Mouse (Mus musculus) CH12.LX (cell line): Measurements from ENCODE around the gene Tbc1d10a. TPM values are rescaled to one million over a fixed set of nuclear protein-coding genes. Genes with fewer than 3 reads are reported as not detected.
A peak's percentile ranks its signal among the peaks of the same experiment; 100 is the strongest.

Experiments
- DNase-seq: peaks from one replicate; pipeline ENCODE4 v3.0.0-alpha.2; 2013; ENCODE audit errors: extremely low read depth
- H3K27ac ChIP-seq: 2 replicates; pipeline ENCODE4 v1.5.1; 2012; ENCODE audit warnings: low read depth, mild to moderate bottlenecking, control low read depth, moderate library complexity; ENCODE audit not compliant: insufficient read depth
- H3K27me3 ChIP-seq: replicated peaks from 2 replicates; pipeline ENCODE3; 2012; ENCODE audit warnings: inconsistent platforms
- H3K36me3 ChIP-seq, 2 experiments: replicated peaks in 1 of 2; 2 replicates each; pipeline versions ENCODE3 to v1.6.1; 2012; ENCODE audit warnings: inconsistent platforms in 1 of 2, low read length in 1 of 2, mild to moderate bottlenecking in 1 of 2, mixed read lengths in 1 of 2, moderate library complexity in 1 of 2; ENCODE audit not compliant: control insufficient read depth in 1 of 2, insufficient read depth in 1 of 2
- H3K4me1 ChIP-seq, 2 experiments: 2 replicates each; pipeline ENCODE4 v1.6.1; 2012; ENCODE audit warnings: inconsistent platforms in 1 of 2, moderate library complexity in 1 of 2; ENCODE audit not compliant: insufficient read depth in 2 of 2, control insufficient read depth in 1 of 2
- H3K4me2 ChIP-seq: 2 replicates; pipeline ENCODE4 v1.6.1; 2012; ENCODE audit warnings: low read depth, mild to moderate bottlenecking, control low read depth; ENCODE audit not compliant: poor library complexity, insufficient read depth, severe bottlenecking
- H3K4me3 ChIP-seq, 3 experiments: fragments of 150-350 bp in 1 of 3; sonication (generic) in 1 of 3; replicated peaks in 1 of 3; 2 replicates each; pipeline versions ENCODE3 to v1.5.1; 2011 to 2012; ENCODE audit warnings: low read depth in 2 of 3, low read length in 2 of 3, mild to moderate bottlenecking in 2 of 3, moderate library complexity in 2 of 3, control low read depth in 1 of 3, improper control_type of control experiment in 1 of 3, inconsistent platforms in 1 of 3, mixed read lengths in 1 of 3; ENCODE audit not compliant: poor library complexity in 1 of 3
- H3K79me2 ChIP-seq: replicated peaks from 2 replicates; pipeline ENCODE4 v1.6.1; 2012; ENCODE audit warnings: mild to moderate bottlenecking, moderate library complexity; ENCODE audit not compliant: control insufficient read depth, poor library complexity, insufficient read depth, severe bottlenecking; ENCODE audit errors: extremely low read depth
- H3K9ac ChIP-seq: 2 replicates; pipeline ENCODE4 v1.6.1; 2012; ENCODE audit warnings: low read depth, mild to moderate bottlenecking, control low read depth, moderate library complexity; ENCODE audit not compliant: insufficient read depth
- H3K9me3 ChIP-seq: replicated peaks from 2 replicates; pipeline ENCODE3; 2012; ENCODE audit warnings: low read length, inconsistent platforms, mixed read lengths
- BHLHE40 ChIP-seq: IDR thresholded peaks from 2 replicates; pipeline ENCODE4 v1.6.1; 2011; ENCODE audit warnings: mild to moderate bottlenecking, low read depth, low read length, improper control_type of control experiment
- CHD2 ChIP-seq: IDR thresholded peaks from 2 replicates; pipeline ENCODE4 v1.6.1; 2011; ENCODE audit warnings: low read length, improper control_type of control experiment
- ELF1 ChIP-seq: IDR thresholded peaks from 2 replicates; pipeline ENCODE4 v1.6.1; 2014; ENCODE audit warnings: low read depth, mild to moderate bottlenecking, inconsistent platforms, low read length, improper control_type of control experiment
- EP300 ChIP-seq: IDR thresholded peaks from 2 replicates; pipeline ENCODE4 v1.6.1; 2011; ENCODE audit warnings: low read length, improper control_type of control experiment
- ETS1 ChIP-seq: conservative IDR thresholded peaks from 2 replicates; pipeline ENCODE4 v1.6.1; 2012; ENCODE audit warnings: low read depth, mild to moderate bottlenecking, inconsistent platforms, low read length, improper control_type of control experiment, moderate library complexity
- GABPA ChIP-seq: IDR thresholded peaks from 2 replicates; pipeline ENCODE4 v1.6.1; 2012; ENCODE audit warnings: low read depth, low read length, improper control_type of control experiment, inconsistent platforms; ENCODE audit not compliant: insufficient replicate concordance
- JUN ChIP-seq: IDR thresholded peaks from 2 replicates; pipeline ENCODE4 v1.6.1; 2011; ENCODE audit warnings: low read depth, mild to moderate bottlenecking, low read length, improper control_type of control experiment, moderate library complexity; ENCODE audit not compliant: insufficient read depth
- KAT2A ChIP-seq: IDR thresholded peaks from 2 replicates; pipeline ENCODE4 v1.6.1; 2012; ENCODE audit warnings: low read length, improper control_type of control experiment, inconsistent platforms; ENCODE audit not compliant: insufficient replicate concordance
- MAZ ChIP-seq: IDR thresholded peaks from 2 replicates; pipeline ENCODE4 v1.6.1; 2012; ENCODE audit warnings: low read depth, mild to moderate bottlenecking, inconsistent platforms, low read length, improper control_type of control experiment, moderate library complexity
- MXI1 ChIP-seq: IDR thresholded peaks from 2 replicates; pipeline ENCODE4 v1.6.1; 2011; ENCODE audit warnings: mild to moderate bottlenecking, low read depth, low read length, improper control_type of control experiment
- MYC ChIP-seq: IDR thresholded peaks from 2 replicates; pipeline ENCODE4 v1.6.1; 2011; ENCODE audit warnings: low read depth, mild to moderate bottlenecking, improper control_type of control experiment, low read length
- NELFE ChIP-seq: IDR thresholded peaks from 2 replicates; pipeline ENCODE4 v1.6.1; 2011; ENCODE audit warnings: low read depth, low read length, improper control_type of control experiment
- POLR2AphosphoS2 ChIP-seq: IDR thresholded peaks from 2 replicates; pipeline ENCODE4 v1.6.1; 2011; ENCODE audit warnings: low read depth, low read length, improper control_type of control experiment
- RCOR1 ChIP-seq: conservative IDR thresholded peaks from 2 replicates; pipeline ENCODE4 v1.6.1; 2012; ENCODE audit warnings: low read depth, mild to moderate bottlenecking, inconsistent platforms, low read length, improper control_type of control experiment
- SMC3 ChIP-seq: IDR thresholded peaks from 2 replicates; pipeline ENCODE4 v1.6.1; 2011; ENCODE audit warnings: low read depth, low read length, improper control_type of control experiment
- TCF12 ChIP-seq: IDR thresholded peaks from 2 replicates; pipeline ENCODE4 v1.6.1; 2014; ENCODE audit warnings: low read depth, mild to moderate bottlenecking, inconsistent platforms, low read length, improper control_type of control experiment
- UBTF ChIP-seq: IDR thresholded peaks from 2 replicates; pipeline ENCODE4 v1.6.1; 2012; ENCODE audit warnings: low read depth, mild to moderate bottlenecking, inconsistent platforms, low read length, improper control_type of control experiment, moderate library complexity
- ZNF384 ChIP-seq: IDR thresholded peaks from 2 replicates; pipeline ENCODE4 v1.6.1; 2012; ENCODE audit warnings: low read depth, low read length, improper control_type of control experiment, inconsistent platforms
- dilution Hi-C: fragments of 300-500 bp; cut with MboI; formaldehyde crosslinking; loops from 2 replicates; pipeline ENCODE4 v1.14.3; 2020; ENCODE audit warnings: low sequenced_read_pairs; ENCODE audit not compliant: extremely low pct_unique_long_range_greater_than_20kb, extremely low pct_ligation_motif_present
- in situ Hi-C: fragments of 300-500 bp; cut with MboI; formaldehyde crosslinking; loops from 3 replicates; pipeline ENCODE4 v1.14.3; 2019; ENCODE audit warnings: low sequenced_read_pairs, low pct_ligation_motif_present, low pct_unique_long_range_greater_than_20kb, mixed read lengths
- polyA plus RNA-seq: library from polyadenylated mRNA; unstranded; fragments of >175 nt; gene quantifications from 2 replicates; pipeline ENCODE4 v1.2.1, GENCODE M21; 2012; ENCODE audit warnings: low read depth; ENCODE audit not compliant: insufficient read length
- total RNA-seq, 2 experiments: library from RNA; depleted of rRNA; stranded (reverse); fragments of 300-350 nt in 1 of 2; fragments of >200 nt in 1 of 2; gene quantifications; 2 replicates each; pipeline ENCODE4 v1.2.3; 2012 to 2014

Tbc1d10a gene
- total and polyA plus RNA-seq, 3 experiments: 30.3 to 33.9 (median 33.5) TPM

GRCm38 (mm10) chr11:4231435-4231834 is 44.8 kb downstream of the Tbc1d10a start:
- TF ChIP-seq NELFE: no peak
- TF ChIP-seq MXI1: no peak
- TF ChIP-seq MYC: no peak
- TF ChIP-seq MAZ: no peak
- no peak for TF ChIP-seq KAT2A
- TF ChIP-seq GABPA: no peak
- TF ChIP-seq RCOR1: no peak
- no peak for TF ChIP-seq SMC3
- TF ChIP-seq BHLHE40: no peak
- Histone ChIP-seq H3K27ac (no peak overlapping the region), H3K9ac (no peak overlapping the region), H3K4me2 (no peak overlapping the region), H3K27me3 (no peaks in the 10 kb centered on the region), H3K4me1 (peaks cover 9 to 27% of the 10 kb centered on the region in 2 experiments), H3K9me3 (no peaks in the 10 kb centered on the region), H3K36me3 (peaks cover 3 to 46% of the 10 kb centered on the region in 2 experiments), H3K79me2 (no peaks in the 10 kb centered on the region), H3K4me3 (no peak overlapping the region)
- dilution Hi-C loops (no loop called here), in situ Hi-C loops (no loop called here)
- no peak for DNase-seq

DNA sequence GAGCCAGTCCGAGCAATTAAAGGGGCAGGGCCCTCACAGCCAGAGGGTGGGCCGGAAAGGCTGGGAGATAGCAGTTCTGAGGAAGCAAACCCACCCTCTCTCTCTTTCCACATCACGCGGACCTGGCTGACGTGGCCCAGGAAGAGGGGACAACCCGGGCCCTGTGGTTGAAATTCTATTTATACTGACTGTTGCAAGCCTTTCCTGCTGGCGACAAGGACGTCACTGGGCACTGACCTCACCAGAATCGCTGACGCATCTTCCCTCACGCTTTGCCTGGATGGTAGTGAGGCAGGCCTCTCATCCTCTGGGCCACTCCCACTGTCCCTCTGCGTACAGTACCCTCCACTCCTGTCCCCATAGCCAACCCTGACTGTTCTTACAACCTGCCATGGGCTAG is 46.1 kb downstream of the Tbc1d10a start:
- H3K4me3 ChIP-seq: no peak overlapping the region
- H3K9me3 ChIP-seq: no peaks in the 10 kb centered on the region
- no peaks in the 10 kb centered on the region for H3K27me3 ChIP-seq
- H3K4me1 ChIP-seq: peaks cover 9 to 27% of the 10 kb centered on the region in 2 experiments
- no peak overlapping the region for H3K9ac ChIP-seq
- no peak overlapping the region for H3K4me2 ChIP-seq
- DNase-seq: no peak
- dilution Hi-C loops: no loop called here
- peaks cover 11% of the 10 kb centered on the region; the same call in 1 of the 2 replicates for H3K79me2 ChIP-seq
- in situ Hi-C loops: no loop called here
- peak; percentile 19; the same call in 1 of the 2 replicates for TF ChIP-seq ETS1
- TF ChIP-seq ZNF384: no peak
- H3K36me3 ChIP-seq: peaks cover 3 to 46% of the 10 kb centered on the region in 2 experiments
- no peak overlapping the region for H3K27ac ChIP-seq

GRCm38 (mm10) chr11:4235052-4235655 is 48.6 kb downstream of the Tbc1d10a start:
- dilution Hi-C loops (no loop called here), in situ Hi-C loops (no loop called here)
- no peaks in the 10 kb centered on the region for H3K27me3 ChIP-seq
- peaks cover 14 to 45% of the 10 kb centered on the region in 2 experiments for H3K4me1 ChIP-seq
- H3K36me3 ChIP-seq: peaks cover 17 to 54% of the 10 kb centered on the region in 2 experiments
- no peaks in the 10 kb centered on the region for H3K9me3 ChIP-seq
- H3K79me2 ChIP-seq: peaks cover 26% of the 10 kb centered on the region
- H3K4me2 ChIP-seq: peak overlapping the region; percentile 30
- peak overlapping the region; percentile 84 for H3K27ac ChIP-seq
- TF ChIP-seq MYC (0 out of 2 replicates have a peak, but pooled peaks have one; percentile 20), POLR2AphosphoS2 (no peak), RCOR1 (no peak), UBTF (0 out of 2 replicates have a peak, but pooled peaks have one; percentile 34), ETS1 (peak; percentile 70), BHLHE40 (peak; percentile 41; the same call in 1 of the 2 replicates), EP300 (peak; percentile 60), ELF1 (no peak), TCF12 (peak; percentile 54; the same call in 1 of the 2 replicates), JUN (peak; percentile 50; the same call in 1 of the 2 replicates), CHD2 (peak; percentile 49; the same call in 1 of the 2 replicates)
- TF ChIP-seq, all 38 proteins: peak for 8
- peak overlapping the region; percentile 76 to 86 (median 84) for H3K4me3 ChIP-seq
- H3K9ac ChIP-seq: peak overlapping the region; percentile 87
- DNase-seq: peak; percentile 83
